Mouse (Mus musculus): Measurements from ENCODE around the gene Lrp8. TPM values are rescaled to one million over a fixed set of nuclear protein-coding genes. Genes with fewer than 3 reads are reported as not detected.
A peak's percentile ranks its signal among the peaks of the same experiment; 100 is the strongest.

The Lrp8 gene
- polyA plus RNA-seq, 1 experiment from 2014 or later = 0.96 TPM

GRCm38 (mm10) chr4:107819990-107820719 is 18.1 kb downstream of the Lrp8 start:
- no peaks in the 10 kb centered on the region for H3K9me3 ChIP-seq (replicated peaks; ENCODE audit: control insufficient read depth, low read length)
- H3K4me3 ChIP-seq (replicated peaks; ENCODE audit: low read length) = no peak overlapping the region
- WGBS = 62% methylated on average over 16 of the region's 16 CpGs
- no peaks in the 10 kb centered on the region for H3K27me3 ChIP-seq (ENCODE audit: control insufficient read depth, insufficient read depth, low read length)
- H3K4me2 ChIP-seq (ENCODE audit: low read depth, low read length) = no peak overlapping the region
- 0 out of 2 replicates have a peak, but pooled peaks cover 12% of the 10 kb centered on the region for H3K4me1 ChIP-seq (ENCODE audit: control insufficient read depth, insufficient read depth, low read length)
- no peak for ATAC-seq (ENCODE audit: insufficient read depth, low FRiP score)
- H3K36me3 ChIP-seq (ENCODE audit: control insufficient read depth, insufficient read depth, low read length) = no peaks in the 10 kb centered on the region
- H3K27ac ChIP-seq (ENCODE audit: low read length) = no peak overlapping the region
- 0 out of 2 replicates have a peak overlapping the region, but pooled peaks have one; percentile 17 for H3K9ac ChIP-seq (ENCODE audit: low read length)

GRCm38 (mm10) chr4:107820856-107821619 is 19.0 kb downstream of the Lrp8 start:
- no peaks in the 10 kb centered on the region for H3K36me3 ChIP-seq (ENCODE audit: control insufficient read depth, insufficient read depth, low read length)
- no peak overlapping the region for H3K4me2 ChIP-seq (ENCODE audit: low read depth, low read length)
- no peak overlapping the region for H3K9ac ChIP-seq (ENCODE audit: low read length)
- H3K27ac ChIP-seq (ENCODE audit: low read length) = no peak overlapping the region
- ATAC-seq (ENCODE audit: insufficient read depth, low FRiP score) = no peak
- H3K4me1 ChIP-seq (ENCODE audit: control insufficient read depth, insufficient read depth, low read length) = 0 out of 2 replicates have a peak, but pooled peaks cover 12% of the 10 kb centered on the region
- WGBS = 79% methylated on average over 8 of the region's 8 CpGs
- H3K4me3 ChIP-seq (replicated peaks; ENCODE audit: low read length) = no peak overlapping the region
- no peaks in the 10 kb centered on the region for H3K27me3 ChIP-seq (ENCODE audit: control insufficient read depth, insufficient read depth, low read length)
- H3K9me3 ChIP-seq (replicated peaks; ENCODE audit: control insufficient read depth, low read length) = no peaks in the 10 kb centered on the region

GRCm38 (mm10) chr4:107822936-107823411 is 20.9 kb downstream of the Lrp8 start:
- 58% methylated on average over 9 of the region's 9 CpGs for WGBS
- no peaks in the 10 kb centered on the region for H3K36me3 ChIP-seq (ENCODE audit: control insufficient read depth, insufficient read depth, low read length)
- no peaks in the 10 kb centered on the region for H3K27me3 ChIP-seq (ENCODE audit: control insufficient read depth, insufficient read depth, low read length)
- no peak overlapping the region for H3K4me2 ChIP-seq (ENCODE audit: low read depth, low read length)
- H3K4me3 ChIP-seq (replicated peaks; ENCODE audit: low read length) = no peak overlapping the region
- no peaks in the 10 kb centered on the region for H3K9me3 ChIP-seq (replicated peaks; ENCODE audit: control insufficient read depth, low read length)
- H3K9ac ChIP-seq (ENCODE audit: low read length) = no peak overlapping the region
- 0 out of 2 replicates have a peak, but pooled peaks have one; percentile 32 for ATAC-seq (ENCODE audit: insufficient read depth, low FRiP score)
- no peak overlapping the region for H3K27ac ChIP-seq (ENCODE audit: low read length)
- 0 out of 2 replicates have a peak, but pooled peaks cover 3% of the 10 kb centered on the region for H3K4me1 ChIP-seq (ENCODE audit: control insufficient read depth, insufficient read depth, low read length)

GRCm38 (mm10) chr4:107823511-107823910 is 21.4 kb downstream of the Lrp8 start:
- Histone ChIP-seq H3K4me3 (replicated peaks; ENCODE audit: low read length) (no peak overlapping the region), H3K4me2 (ENCODE audit: low read depth, low read length) (no peak overlapping the region), H3K27ac (ENCODE audit: low read length) (no peak overlapping the region), H3K36me3 (ENCODE audit: control insufficient read depth, insufficient read depth, low read length) (no peaks in the 10 kb centered on the region), H3K9ac (ENCODE audit: low read length) (no peak overlapping the region), H3K9me3 (replicated peaks; ENCODE audit: control insufficient read depth, low read length) (no peaks in the 10 kb centered on the region), H3K4me1 (ENCODE audit: control insufficient read depth, insufficient read depth, low read length) (0 out of 2 replicates have a peak, but pooled peaks cover 3% of the 10 kb centered on the region), H3K27me3 (ENCODE audit: control insufficient read depth, insufficient read depth, low read length) (no peaks in the 10 kb centered on the region)
- 49% methylated on average over 11 of the region's 11 CpGs for WGBS
- no peak for ATAC-seq (ENCODE audit: insufficient read depth, low FRiP score)

- H3K27ac ChIP-seq (ENCODE audit: low read length) = no peak overlapping the region
- H3K27me3 ChIP-seq (ENCODE audit: control insufficient read depth, insufficient read depth, low read length) = no peaks in the 10 kb centered on the region
- H3K9ac ChIP-seq (ENCODE audit: low read length) = 0 out of 2 replicates have a peak overlapping the region, but pooled peaks have one; percentile 2
- H3K9me3 ChIP-seq (replicated peaks; ENCODE audit: control insufficient read depth, low read length) = no peaks in the 10 kb centered on the region
- no peaks in the 10 kb centered on the region for H3K36me3 ChIP-seq (ENCODE audit: control insufficient read depth, insufficient read depth, low read length)
- peaks cover 13% of the 10 kb centered on the region; the same call in 1 of the 2 replicates for H3K4me1 ChIP-seq (ENCODE audit: control insufficient read depth, insufficient read depth, low read length)
- H3K4me2 ChIP-seq (ENCODE audit: low read depth, low read length) = no peak overlapping the region
- H3K4me3 ChIP-seq (replicated peaks; ENCODE audit: low read length) = no peak overlapping the region
- ATAC-seq (ENCODE audit: insufficient read depth, low FRiP score) = peak; percentile 60; the same call in 1 of the 2 replicates
- WGBS = 30% methylated on average over 10 of the region's 10 CpGs
Measured at GRCm38 (mm10) chr4:107828727-107829218, 26.7 kb downstream of the Lrp8 start.

GRCm38 (mm10) chr4:107829675-107830074 is 27.6 kb downstream of the Lrp8 start:
- no peak overlapping the region for H3K4me3 ChIP-seq (replicated peaks; ENCODE audit: low read length)
- 38% methylated on average over 2 of the region's 2 CpGs for WGBS
- H3K4me2 ChIP-seq (ENCODE audit: low read depth, low read length) = no peak overlapping the region
- H3K36me3 ChIP-seq (ENCODE audit: control insufficient read depth, insufficient read depth, low read length) = no peaks in the 10 kb centered on the region
- peaks cover 13% of the 10 kb centered on the region; the same call in 1 of the 2 replicates for H3K4me1 ChIP-seq (ENCODE audit: control insufficient read depth, insufficient read depth, low read length)
- H3K9ac ChIP-seq (ENCODE audit: low read length) = no peak overlapping the region
- no peaks in the 10 kb centered on the region for H3K9me3 ChIP-seq (replicated peaks; ENCODE audit: control insufficient read depth, low read length)
- no peak overlapping the region for H3K27ac ChIP-seq (ENCODE audit: low read length)
- no peak for ATAC-seq (ENCODE audit: insufficient read depth, low FRiP score)
- no peaks in the 10 kb centered on the region for H3K27me3 ChIP-seq (ENCODE audit: control insufficient read depth, insufficient read depth, low read length)

- H3K9me3 ChIP-seq (replicated peaks; ENCODE audit: control insufficient read depth, low read length) = no peaks in the 10 kb centered on the region
Measured at GRCm38 (mm10) chr4:107830189-107830588, 28.1 kb downstream of the Lrp8 start.

GRCm38 (mm10) chr4:107830821-107831221 is 28.8 kb downstream of the Lrp8 start:
- Histone ChIP-seq H3K4me3 (replicated peaks; ENCODE audit: low read length) (no peak overlapping the region), H3K9me3 (replicated peaks; ENCODE audit: control insufficient read depth, low read length) (no peaks in the 10 kb centered on the region), H3K36me3 (ENCODE audit: control insufficient read depth, insufficient read depth, low read length) (no peaks in the 10 kb centered on the region), H3K9ac (ENCODE audit: low read length) (no peak overlapping the region), H3K4me1 (ENCODE audit: control insufficient read depth, insufficient read depth, low read length) (peaks cover 19% of the 10 kb centered on the region; the same call in 1 of the 2 replicates), H3K27ac (ENCODE audit: low read length) (no peak overlapping the region), H3K4me2 (ENCODE audit: low read depth, low read length) (no peak overlapping the region), H3K27me3 (ENCODE audit: control insufficient read depth, insufficient read depth, low read length) (no peaks in the 10 kb centered on the region)
- WGBS = 81% methylated on average over 7 of the region's 7 CpGs
- no peak for ATAC-seq (ENCODE audit: insufficient read depth, low FRiP score)

More at GRCm38 (mm10) chr4:107830189-107830588, 28.1 kb downstream of the Lrp8 start:
- H3K27ac ChIP-seq (ENCODE audit: low read length) = no peak overlapping the region
- ATAC-seq (ENCODE audit: insufficient read depth, low FRiP score) = no peak
- H3K36me3 ChIP-seq (ENCODE audit: control insufficient read depth, insufficient read depth, low read length) = no peaks in the 10 kb centered on the region
- WGBS = 77% methylated on average over 10 of the region's 10 CpGs
- no peak overlapping the region for H3K9ac ChIP-seq (ENCODE audit: low read length)
- H3K27me3 ChIP-seq (ENCODE audit: control insufficient read depth, insufficient read depth, low read length) = no peaks in the 10 kb centered on the region
- no peak overlapping the region for H3K4me2 ChIP-seq (ENCODE audit: low read depth, low read length)
- H3K4me3 ChIP-seq (replicated peaks; ENCODE audit: low read length) = no peak overlapping the region
- peaks cover 18% of the 10 kb centered on the region; the same call in 1 of the 2 replicates for H3K4me1 ChIP-seq (ENCODE audit: control insufficient read depth, insufficient read depth, low read length)

Data from stomach, embryonic 16.5 days (tissue).